Mouse (Mus musculus) testis, adult 2 months (tissue): ENCODE measurements around the gene Prss30. TPM values are rescaled to one million over a fixed set of nuclear protein-coding genes. Genes with fewer than 3 reads are reported as not detected.

Experiments used
- H3K27ac ChIP-seq: fragments of 200-500 bp; 2 replicates; pipeline ENCODE4 v1.5.1; 2012; ENCODE audit warnings: low read depth, low read length; ENCODE audit not compliant: control insufficient read depth, insufficient read depth
- H3K27me3 ChIP-seq: fragments of 200-500 bp; 2 replicates; pipeline ENCODE4 v1.6.1; 2012; ENCODE audit warnings: mild to moderate bottlenecking, low read length, moderate library complexity; ENCODE audit not compliant: control insufficient read depth, insufficient read depth
- H3K36me3 ChIP-seq: fragments of 200-500 bp; 2 replicates; pipeline ENCODE4 v1.6.1; 2012; ENCODE audit warnings: mild to moderate bottlenecking, low read length; ENCODE audit not compliant: control insufficient read depth, insufficient read depth
- H3K4me1 ChIP-seq: fragments of 200-500 bp; 2 replicates; pipeline ENCODE4 v1.6.1; 2012; ENCODE audit warnings: low read length; ENCODE audit not compliant: control insufficient read depth, insufficient read depth
- H3K4me3 ChIP-seq: fragments of 200-500 bp; 2 replicates; pipeline ENCODE4 v1.5.1; 2012; ENCODE audit warnings: low read depth, mild to moderate bottlenecking, low read length, moderate library complexity, mixed read lengths; ENCODE audit not compliant: control insufficient read depth
- CTCF ChIP-seq: fragments of 200-500 bp; IDR thresholded peaks from 2 replicates; pipeline ENCODE4 v1.5.1; 2012; ENCODE audit warnings: low read depth, mild to moderate bottlenecking, inconsistent platforms, low read length, moderate library complexity; ENCODE audit not compliant: control insufficient read depth, insufficient read depth, insufficient replicate concordance
- POLR2A ChIP-seq: fragments of 200-500 bp; IDR thresholded peaks from 2 replicates; pipeline ENCODE4 v1.6.1; 2012; ENCODE audit warnings: low read depth, mild to moderate bottlenecking, inconsistent platforms, low read length, moderate library complexity; ENCODE audit not compliant: control insufficient read depth
- polyA plus RNA-seq: library from polyadenylated mRNA; depleted of rRNA; stranded (reverse); fragments of >200 nt; gene quantifications from 2 replicates; pipeline ENCODE4 v1.2.3, GENCODE M21; 2012

The Prss30 gene
- polyA plus RNA-seq, 1 experiment: not detected

GRCm38 (mm10) chr17:23979471-23979870, 895 bp downstream of the Prss30 start:
- Histone ChIP-seq H3K4me3 (no peak overlapping the region), H3K27ac (no peak overlapping the region), H3K27me3 (no peaks in the 10 kb centered on the region), H3K36me3 (no peaks in the 10 kb centered on the region), H3K4me1 (no peaks in the 10 kb centered on the region; the same call in 1 of the 2 replicates)
- no peak for TF ChIP-seq CTCF
- TF ChIP-seq POLR2A: no peak

GRCm38 (mm10) chr17:23976665-23977064, 3.7 kb downstream of the Prss30 start:
- Histone ChIP-seq H3K4me3 (no peak overlapping the region), H3K36me3 (no peaks in the 10 kb centered on the region), H3K27ac (no peak overlapping the region), H3K27me3 (no peaks in the 10 kb centered on the region), H3K4me1 (no peaks in the 10 kb centered on the region)
- TF ChIP-seq POLR2A (no peak), CTCF (no peak)

GRCm38 (mm10) chr17:23971315-23971714, 9.1 kb downstream of the Prss30 start:
- H3K4me1 ChIP-seq: no peaks in the 10 kb centered on the region; the same call in 1 of the 2 replicates
- no peaks in the 10 kb centered on the region for H3K36me3 ChIP-seq

GRCm38 (mm10) chr17:23969231-23969630, 11.1 kb downstream of the Prss30 start:
- H3K36me3 ChIP-seq: no peaks in the 10 kb centered on the region
- no peaks in the 10 kb centered on the region for H3K27me3 ChIP-seq
- H3K4me1 ChIP-seq: no peaks in the 10 kb centered on the region; the same call in 1 of the 2 replicates
- H3K4me3 ChIP-seq: no peak overlapping the region
- H3K27ac ChIP-seq: no peak overlapping the region
- TF ChIP-seq CTCF (peak; percentile 81; the same call in 1 of the 2 replicates), POLR2A (no peak)

More at GRCm38 (mm10) chr17:23971315-23971714, 9.1 kb downstream of the Prss30 start:
- H3K27ac ChIP-seq: no peak overlapping the region
- H3K27me3 ChIP-seq: no peaks in the 10 kb centered on the region
- no peak overlapping the region for H3K4me3 ChIP-seq
- TF ChIP-seq POLR2A: no peak
- TF ChIP-seq CTCF: no peak

- no peaks in the 10 kb centered on the region; the same call in 1 of the 2 replicates for H3K4me1 ChIP-seq
These were observed 11.6 kb downstream of the Prss30 start for GRCm38 (mm10) chr17:23968780-23969179.

DNA sequence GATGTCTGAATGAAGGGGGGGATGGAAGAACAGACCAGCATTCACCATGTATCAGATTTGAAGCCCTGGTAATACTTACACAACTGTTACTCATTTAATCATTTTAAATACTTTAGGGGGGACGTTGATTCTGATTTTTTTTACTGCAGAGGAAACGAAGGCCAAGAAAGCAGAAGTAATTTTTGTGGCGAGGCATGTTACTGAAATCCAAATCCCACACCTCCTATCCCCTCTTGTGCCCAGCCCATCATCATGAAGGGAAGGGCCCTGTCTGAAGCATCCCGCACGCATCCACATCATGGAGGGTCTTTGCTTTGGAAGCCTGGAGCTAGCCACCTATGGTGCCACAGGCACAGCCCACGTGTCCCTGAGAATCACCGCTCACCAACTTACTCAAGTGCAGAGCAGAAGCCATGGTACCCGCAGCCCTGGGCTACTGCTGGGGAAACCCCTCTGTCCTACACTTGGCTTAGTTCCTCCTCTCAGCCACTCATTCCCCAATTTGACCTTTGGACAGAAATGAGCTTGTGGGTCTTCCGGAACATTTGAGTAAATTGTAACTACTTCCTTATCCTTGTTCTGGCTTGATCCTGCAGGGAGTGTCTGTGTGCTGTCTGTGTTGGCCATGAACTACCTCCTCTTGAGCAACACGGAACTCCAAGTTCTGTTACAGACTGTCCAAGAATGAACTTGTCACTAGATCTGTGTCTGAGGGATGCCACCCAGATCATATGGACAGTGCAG, 13.5 kb downstream of the Prss30 start:
- TF ChIP-seq POLR2A (no peak), CTCF (no peak)
- no peak overlapping the region for H3K4me3 ChIP-seq
- H3K36me3 ChIP-seq: no peaks in the 10 kb centered on the region
- H3K4me1 ChIP-seq: no peaks in the 10 kb centered on the region; the same call in 1 of the 2 replicates
- H3K27me3 ChIP-seq: no peaks in the 10 kb centered on the region
- H3K27ac ChIP-seq: 0 out of 2 replicates have a peak overlapping the region, but pooled peaks have one; percentile 12

More at GRCm38 (mm10) chr17:23968780-23969179, 11.6 kb downstream of the Prss30 start:
- Histone ChIP-seq H3K4me3 (no peak overlapping the region), H3K27ac (no peak overlapping the region), H3K36me3 (no peaks in the 10 kb centered on the region), H3K27me3 (no peaks in the 10 kb centered on the region)
- no peak for TF ChIP-seq POLR2A
- TF ChIP-seq CTCF: no peak

DNA sequence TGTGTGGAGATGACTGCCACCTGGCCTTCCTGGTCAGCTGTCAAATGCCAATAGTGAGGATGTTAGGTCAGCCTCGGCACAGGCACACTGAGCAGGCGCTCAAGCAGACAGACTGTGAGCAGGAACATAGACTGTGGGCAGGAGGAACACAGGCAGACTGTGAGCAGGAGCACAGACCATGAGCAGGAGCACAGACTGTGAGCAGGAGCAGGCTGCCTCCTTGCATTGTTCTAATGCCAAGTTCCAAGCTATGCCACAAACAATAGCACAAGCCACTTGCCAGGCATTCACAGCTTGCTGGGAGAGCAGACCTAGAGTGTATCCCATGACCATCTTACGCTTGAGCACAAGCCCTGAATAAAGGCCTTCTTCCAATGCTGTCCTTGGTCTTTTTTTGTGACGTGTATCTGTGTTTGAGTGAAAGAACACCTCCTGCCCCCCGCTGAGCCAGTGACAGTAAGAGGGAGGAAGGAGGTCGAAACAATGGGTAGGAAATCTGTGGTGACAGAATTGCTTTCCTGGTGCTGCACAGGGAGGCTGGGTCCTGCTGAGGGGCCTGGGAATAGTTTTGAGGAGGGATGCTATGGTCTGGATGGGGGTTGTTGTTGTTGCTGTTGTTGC, 14.5 kb downstream of the Prss30 start:
- no peaks in the 10 kb centered on the region; the same call in 1 of the 2 replicates for H3K4me1 ChIP-seq
- H3K27ac ChIP-seq: peak overlapping the region; percentile 14; the same call in 1 of the 2 replicates
- TF ChIP-seq POLR2A (no peak), CTCF (no peak; the same call in 1 of the 2 replicates)
- H3K4me3 ChIP-seq: no peak overlapping the region
- no peaks in the 10 kb centered on the region for H3K27me3 ChIP-seq
- no peaks in the 10 kb centered on the region for H3K36me3 ChIP-seq
